Comparison of ENCODE assay signal across 7 mouse cellular contexts in the genomic region with DNA sequence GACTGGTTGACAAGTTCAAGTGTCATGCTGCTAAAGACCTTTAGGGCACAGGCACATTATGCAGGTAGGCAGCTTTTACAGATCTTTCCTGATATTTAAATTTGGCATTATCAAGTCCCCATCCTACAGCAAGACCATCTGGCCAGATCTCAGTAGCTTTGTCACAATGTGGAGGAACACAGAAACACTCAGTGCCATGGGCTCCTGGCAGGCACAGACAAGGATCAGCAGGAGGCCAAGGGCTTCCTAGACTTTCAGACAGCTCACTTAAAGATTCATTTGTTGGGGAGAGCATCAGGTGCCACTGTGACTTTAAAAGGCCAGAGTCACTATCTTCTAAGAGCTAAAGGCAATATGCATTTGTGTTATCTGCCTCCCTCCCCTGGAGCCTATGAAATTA.
"Had no signal": no experiment of that assay in that cellular context is flagged by ENCODE, and none has a peak within 500 bp of the region (broad histone marks: within the 10 kb centered on the region; RNA-seq: fewer than 3 reads in every experiment).

No protein-coding gene starts in this region.

- DNase-seq: kidney, adult 2 months; kidney, postnatal 36 days; lung, embryonic 14.5 days; lung, postnatal 10 days; right cerebral cortex, adult 18-20 months; right cerebral cortex, postnatal 25 days; thymus, postnatal 14 days had no signal
